Mouse (Mus musculus) C2C12 (cell line): Measurements from ENCODE around the gene Get4. TPM values are rescaled to one million over a fixed set of nuclear protein-coding genes. Genes with fewer than 3 reads are reported as not detected.

Source experiments
- H3K27me3 ChIP-seq: one replicate; pipeline ENCODE4 v1.6.1; 2011; ENCODE audit not compliant: control insufficient read depth, insufficient read depth, insufficient read length
- H3K36me3 ChIP-seq: one replicate; pipeline ENCODE4 v1.6.1; 2011; ENCODE audit not compliant: control insufficient read depth, insufficient read depth
- H3K4me3 ChIP-seq: one replicate; pipeline ENCODE4 v1.5.1; 2011; ENCODE audit warnings: mild to moderate bottlenecking, control low read depth; ENCODE audit not compliant: poor library complexity, insufficient read depth, severe bottlenecking
- H3K79me2 ChIP-seq: one replicate; pipeline ENCODE4 v1.6.1; 2011; ENCODE audit not compliant: control insufficient read depth, insufficient read depth
- H3K79me3 ChIP-seq: one replicate; pipeline ENCODE4 v1.6.1; 2011; ENCODE audit warnings: low read depth, control low read depth
- H3ac ChIP-seq: one replicate; pipeline ENCODE3; 2011; ENCODE audit warnings: low read depth; ENCODE audit not compliant: control insufficient read depth, insufficient read length
- CEBPB ChIP-seq: IDR thresholded peaks from one replicate; pipeline ENCODE4 v1.6.1; 2011; ENCODE audit warnings: low read depth, mild to moderate bottlenecking, control low read depth, moderate library complexity
- CTCF ChIP-seq: IDR thresholded peaks from one replicate; pipeline ENCODE4 v1.5.1; 2011; ENCODE audit not compliant: control insufficient read depth, insufficient read depth, insufficient read length
- FOSL1 ChIP-seq: IDR thresholded peaks from one replicate; pipeline ENCODE4 v1.8.0; 2011; ENCODE audit warnings: mild to moderate bottlenecking, low read length; ENCODE audit not compliant: poor library complexity, insufficient read depth, severe bottlenecking
- MAX ChIP-seq: IDR thresholded peaks from one replicate; pipeline ENCODE4 v1.6.1; 2011; ENCODE audit warnings: mild to moderate bottlenecking, control low read depth
- MYOD1 ChIP-seq: IDR thresholded peaks from one replicate; pipeline ENCODE4 v1.6.1; 2011; ENCODE audit warnings: low read depth; ENCODE audit not compliant: control insufficient read depth, insufficient read length
- MYOG ChIP-seq: IDR thresholded peaks from one replicate; pipeline ENCODE4 v1.6.1; 2011; ENCODE audit not compliant: control insufficient read depth, insufficient read length; ENCODE audit errors: extremely low read depth
- USF1 ChIP-seq: IDR thresholded peaks from one replicate; pipeline ENCODE4 v1.6.1; 2011; ENCODE audit warnings: low read depth, mild to moderate bottlenecking, control low read depth, moderate library complexity
- polyA plus RNA-seq: library from polyadenylated mRNA; unstranded; fragments of >200 nt; fragmentation: generic; extraction: Trizol; gene quantifications from one replicate; pipeline ENCODE4 v1.2.1, GENCODE M21; 2012; ENCODE audit warnings: missing spikeins

The Get4 gene
- polyA plus RNA-seq, 1 experiment: 133 TPM

GRCm38 (mm10) chr5:139277287-139277686, 25.2 kb downstream of the Get4 start:
- Histone ChIP-seq H3K27me3 (peaks cover 11% of the 10 kb centered on the region), H3K79me3 (no peaks in the 10 kb centered on the region)

GRCm38 (mm10) chr5:139281373-139282112, 29.4 kb downstream of the Get4 start:
- Histone ChIP-seq H3ac (no peak overlapping the region), H3K27me3 (peaks cover 19% of the 10 kb centered on the region), H3K4me3 (no peak overlapping the region), H3K79me3 (no peaks in the 10 kb centered on the region), H3K36me3 (no peaks in the 10 kb centered on the region), H3K79me2 (no peaks in the 10 kb centered on the region)
- TF ChIP-seq MAX (no peak), FOSL1 (no peak), CTCF (no peak), USF1 (no peak), MYOG (no peak), MYOD1 (no peak), CEBPB (no peak)

More at GRCm38 (mm10) chr5:139277287-139277686, 25.2 kb downstream of the Get4 start:
- H3K36me3 ChIP-seq: no peaks in the 10 kb centered on the region
- no peak overlapping the region for H3ac ChIP-seq
- no peak overlapping the region for H3K4me3 ChIP-seq
- TF ChIP-seq CTCF (no peak), USF1 (no peak), MYOD1 (no peak), MYOG (no peak), MAX (no peak), FOSL1 (no peak), CEBPB (no peak)
- H3K79me2 ChIP-seq: no peaks in the 10 kb centered on the region

DNA sequence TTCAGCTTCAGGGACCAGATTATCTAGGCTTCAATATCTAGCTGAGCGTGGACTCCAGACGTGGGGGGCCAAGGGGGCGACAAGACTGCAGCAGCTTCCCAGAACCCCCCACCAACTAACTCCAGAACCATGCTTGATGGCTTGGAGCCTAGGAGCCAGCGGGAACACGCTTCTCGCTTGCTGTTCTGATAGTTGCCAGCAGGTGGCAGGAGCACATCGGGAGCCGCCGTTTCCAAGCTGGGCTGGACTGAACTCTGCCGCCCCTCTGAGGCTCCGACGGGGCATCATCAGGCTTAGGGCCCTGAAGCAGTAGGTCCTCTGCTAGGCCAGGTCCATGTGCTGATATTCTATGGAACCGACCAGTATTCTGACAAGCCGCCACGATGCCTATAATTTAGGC, 30.1 kb downstream of the Get4 start:
- TF ChIP-seq MAX: no peak
- peak; percentile 97 for TF ChIP-seq CTCF
- no peaks in the 10 kb centered on the region for H3K79me2 ChIP-seq
- no peak overlapping the region for H3ac ChIP-seq
- no peaks in the 10 kb centered on the region for H3K36me3 ChIP-seq
- no peaks in the 10 kb centered on the region for H3K79me3 ChIP-seq
- H3K4me3 ChIP-seq: no peak overlapping the region
- H3K27me3 ChIP-seq: peaks cover 19% of the 10 kb centered on the region

- TF ChIP-seq CEBPB: no peak
- no peak for TF ChIP-seq MYOD1
- TF ChIP-seq USF1: no peak
- no peak for TF ChIP-seq CTCF
- TF ChIP-seq MAX: no peak
- TF ChIP-seq FOSL1: no peak
- TF ChIP-seq MYOG: no peak
- no peak overlapping the region for H3K4me3 ChIP-seq
- no peak overlapping the region for H3ac ChIP-seq
- no peaks in the 10 kb centered on the region for H3K79me3 ChIP-seq
- H3K79me2 ChIP-seq: no peaks in the 10 kb centered on the region
- no peaks in the 10 kb centered on the region for H3K36me3 ChIP-seq
- H3K27me3 ChIP-seq: peaks cover 19% of the 10 kb centered on the region
These were observed 31.5 kb downstream of the Get4 start for GRCm38 (mm10) chr5:139283460-139284180.

DNA sequence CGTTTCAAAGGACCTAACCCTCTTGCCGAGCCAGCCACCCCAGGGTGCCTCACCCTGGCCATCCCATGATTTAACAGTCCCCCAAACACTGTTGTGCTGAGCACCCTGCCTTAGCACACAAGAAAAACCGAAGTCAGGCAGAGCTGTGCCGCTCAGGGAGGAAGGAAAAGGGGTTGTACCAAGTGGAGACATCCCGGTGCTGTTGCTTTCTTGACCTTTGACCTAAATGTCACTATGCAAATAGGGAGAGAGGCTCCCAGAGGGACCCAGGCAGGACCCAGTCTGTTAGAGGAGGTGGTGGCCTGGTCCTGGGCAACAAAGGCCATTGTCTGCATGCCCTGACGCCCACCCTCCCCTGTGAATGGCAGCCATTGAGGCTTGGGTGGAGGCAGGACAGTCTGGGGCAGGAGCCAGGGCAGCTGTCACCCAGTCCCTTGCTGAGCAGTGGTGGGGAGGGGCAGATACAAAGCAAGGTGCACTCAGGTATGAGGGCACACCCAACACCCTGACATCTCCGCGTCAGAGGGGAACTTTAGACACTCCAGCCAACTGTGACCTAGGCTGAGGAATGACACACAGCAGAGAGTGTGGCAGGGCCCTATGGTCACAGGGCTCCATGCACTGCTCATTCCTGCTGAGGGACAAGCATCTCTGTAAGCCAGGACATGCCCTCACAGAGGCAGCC, 33.4 kb downstream of the Get4 start:
- no peaks in the 10 kb centered on the region for H3K79me2 ChIP-seq
- no peak overlapping the region for H3ac ChIP-seq
- TF ChIP-seq USF1 (no peak), MAX (no peak), CEBPB (no peak), MYOG (no peak), CTCF (no peak), FOSL1 (no peak), MYOD1 (no peak)
- H3K4me3 ChIP-seq: no peak overlapping the region
- H3K79me3 ChIP-seq: no peaks in the 10 kb centered on the region
- H3K36me3 ChIP-seq: no peaks in the 10 kb centered on the region
- H3K27me3 ChIP-seq: peaks cover 9% of the 10 kb centered on the region
